Comparison of ENCODE assay signal across 23 mouse cellular contexts in the genomic region with DNA sequence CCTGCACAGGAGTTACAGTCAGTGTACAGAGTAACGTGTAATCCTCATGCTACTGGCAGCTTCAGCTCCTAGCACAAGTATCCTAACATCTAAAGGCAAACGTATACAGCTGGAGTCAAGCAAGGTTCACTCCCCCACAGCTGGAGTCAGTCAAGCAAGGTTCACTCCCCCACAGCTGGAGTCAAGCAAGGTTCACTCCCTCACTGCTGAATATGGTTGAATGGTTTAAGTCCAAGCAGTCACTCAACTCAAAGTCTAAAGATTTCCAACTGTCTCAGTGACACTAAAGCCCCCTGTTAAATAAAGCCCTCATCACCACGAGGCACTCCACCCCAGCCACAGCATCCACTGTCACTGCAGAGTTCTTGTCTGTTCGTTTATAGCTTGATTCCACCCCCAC. TPM values are rescaled to one million over a fixed set of nuclear protein-coding genes. Genes with fewer than 3 reads are reported as not detected.
DNase-seq lines count a peak whose midpoint lies in the region; ATAC-seq and TF ChIP-seq lines count a peak whose summit lies in the region.
"Had no signal": no experiment of that assay in that cellular context is flagged by ENCODE, and none has a peak within 500 bp of the region (broad histone marks: within the 10 kb centered on the region; RNA-seq: fewer than 3 reads in every experiment).

No protein-coding gene starts in this region.

- peak; percentile 70 for DNase-seq in kidney, postnatal 0 days (ENCODE audit: low spot score)
- no peak for DNase-seq in kidney, adult 8-10 months
- DNase-seq in A20 (ENCODE audit: low read depth, low spot score) (peak; percentile 51), NIH3T3 (ENCODE audit: low read depth) (peak; percentile 43)
- DNase-seq in testis, postnatal 10 days (ENCODE audit: low spot score), result no peak
- DNase-seq: adrenal gland, postnatal 36 days; cerebellum, adult 2 months; cerebellum, postnatal 25 days; gastrocnemius, postnatal 10 days; lung, postnatal 36 days; right cerebral cortex, postnatal 4 days had no signal

- peaks cover 6% of the 10 kb centered on the region; the same call in 1 of the 2 replicates for H3K4me1 ChIP-seq in kidney, postnatal 0 days (replicated peaks; ENCODE audit: insufficient read depth, low read length)
- peaks cover 7% of the 10 kb centered on the region for H3K4me1 ChIP-seq in stomach, embryonic 14.5 days (ENCODE audit: control insufficient read depth, insufficient read depth, low read length)
- H3K4me1 ChIP-seq: forebrain, embryonic 13.5 days; intestine, embryonic 15.5 days; limb, embryonic 13.5 days; midbrain, embryonic 12.5 days; neural tube, embryonic 12.5 days had no signal

- no peak overlapping the region for H3K27ac ChIP-seq in kidney, postnatal 0 days
- H3K27ac ChIP-seq in stomach, embryonic 14.5 days (ENCODE audit: low read length), result no peak overlapping the region
- H3K27ac ChIP-seq: forebrain, embryonic 13.5 days; heart, embryonic 10.5 days; heart, embryonic 15.5 days; hindbrain, postnatal 0 days; intestine, embryonic 15.5 days; limb, embryonic 13.5 days; midbrain, embryonic 12.5 days; neural tube, embryonic 12.5 days had no signal

- peak; percentile 84 for ATAC-seq in kidney, postnatal 0 days (replicated peaks; ENCODE audit: low FRiP score, low read depth)
- peak; percentile 33; the same call in 1 of the 2 replicates for ATAC-seq in stomach, embryonic 14.5 days (ENCODE audit: insufficient number of reproducible peaks, insufficient read depth, low FRiP score, low read depth)
- ATAC-seq: forebrain, embryonic 13.5 days; hindbrain, postnatal 0 days; intestine, embryonic 15.5 days had no signal

- H3K9me3 ChIP-seq in kidney, postnatal 0 days (replicated peaks; ENCODE audit: low read length), result no peaks in the 10 kb centered on the region
- H3K9me3 ChIP-seq in stomach, embryonic 14.5 days (ENCODE audit: control insufficient read depth, low read depth, low read length), result no peaks in the 10 kb centered on the region
- H3K9me3 ChIP-seq: forebrain, embryonic 13.5 days; heart, embryonic 10.5 days; heart, embryonic 15.5 days; intestine, embryonic 15.5 days; limb, embryonic 13.5 days; midbrain, embryonic 12.5 days; neural tube, embryonic 12.5 days had no signal

- H3K9ac ChIP-seq in kidney, postnatal 0 days (ENCODE audit: low read depth, low read length), result no peak overlapping the region
- H3K9ac ChIP-seq in stomach, embryonic 14.5 days (replicated peaks; ENCODE audit: low read depth, low read length), result no peak overlapping the region
- H3K9ac ChIP-seq: forebrain, embryonic 13.5 days; heart, embryonic 15.5 days; intestine, embryonic 15.5 days; limb, embryonic 13.5 days; midbrain, embryonic 12.5 days had no signal

- no peaks in the 10 kb centered on the region for H3K27me3 ChIP-seq in kidney, postnatal 0 days (ENCODE audit: insufficient read depth, low read length)
- H3K27me3 ChIP-seq in stomach, embryonic 14.5 days (ENCODE audit: control insufficient read depth, insufficient read depth, low read length), result no peaks in the 10 kb centered on the region
- H3K27me3 ChIP-seq: CH12.LX; forebrain, embryonic 13.5 days; heart, embryonic 15.5 days; intestine, embryonic 15.5 days; limb, embryonic 13.5 days; midbrain, embryonic 12.5 days; neural tube, embryonic 12.5 days had no signal

- TF ChIP-seq CTCF in kidney, postnatal 0 days (IDR thresholded peaks at IDR 0.05; ENCODE audit: low read depth), result no peak

- no peak overlapping the region for H3K4me3 ChIP-seq in kidney, postnatal 0 days (replicated peaks; ENCODE audit: low read depth, low read length)
- H3K4me3 ChIP-seq in stomach, embryonic 14.5 days (ENCODE audit: low read depth, low read length), result no peak overlapping the region
- H3K4me3 ChIP-seq: forebrain, embryonic 13.5 days; heart, embryonic 10.5 days; heart, embryonic 15.5 days; intestine, embryonic 15.5 days; limb, embryonic 13.5 days; midbrain, embryonic 12.5 days; myocyte; neural tube, embryonic 12.5 days had no signal

- H3K4me2 ChIP-seq in kidney, postnatal 0 days (ENCODE audit: low read length), result no peak overlapping the region
- H3K4me2 ChIP-seq in stomach, embryonic 14.5 days (replicated peaks; ENCODE audit: low read depth, low read length), result no peak overlapping the region
- H3K4me2 ChIP-seq: forebrain, embryonic 13.5 days; heart, embryonic 15.5 days; intestine, embryonic 15.5 days; limb, embryonic 13.5 days; liver, embryonic 11.5 days; midbrain, embryonic 12.5 days; neural tube, embryonic 12.5 days had no signal

- no peaks in the 10 kb centered on the region for H3K36me3 ChIP-seq in kidney, postnatal 0 days (ENCODE audit: insufficient read depth, low read length)
- H3K36me3 ChIP-seq in stomach, embryonic 14.5 days (ENCODE audit: control insufficient read depth, insufficient read depth, low read length), result no peaks in the 10 kb centered on the region
- H3K36me3 ChIP-seq: heart, embryonic 10.5 days; heart, embryonic 15.5 days; intestine, embryonic 15.5 days; limb, embryonic 13.5 days; midbrain, embryonic 12.5 days; neural tube, embryonic 12.5 days had no signal

- 22% methylated on average over 4 of the region's 4 CpGs for WGBS in kidney, postnatal 0 days
- WGBS in stomach, embryonic 14.5 days, result 37% methylated on average over 4 of the region's 4 CpGs

RNA-seq across cellular contexts. Expression of gene Lin54, which starts 8.7 kb away (rescaled TPM):
- polyA plus RNA-seq in kidney, postnatal 0 days (2015; fragmentation: Nextera tagmentation; extraction: Ambion mirVana), result 8.6 and 9.2 TPM in 2 replicates
- 15.3 and 16.1 TPM in 2 replicates for polyA plus RNA-seq in stomach, embryonic 14.5 days (2014; fragmentation: Nextera tagmentation; extraction: Ambion mirVana)

RNA-seq across cellular contexts. Expression of gene Cops4, which starts 26.4 kb away (rescaled TPM):
- 142 and 156 TPM in 2 replicates for polyA plus RNA-seq in kidney, postnatal 0 days (2015; fragmentation: Nextera tagmentation; extraction: Ambion mirVana)
- 187 and 188 TPM in 2 replicates for polyA plus RNA-seq in stomach, embryonic 14.5 days (2014; fragmentation: Nextera tagmentation; extraction: Ambion mirVana)

Comparison
In these comparisons a context has a peak if more than half of its experiments do, and no peak if none do; other contexts are left out.
1. DNase-seq: peak in kidney, postnatal 0 days (single experiment), A20 (single experiment) and NIH3T3 (single experiment); none in kidney, adult 8-10 months (0 of 2) and testis, postnatal 10 days (single experiment).